Mouse (Mus musculus): ENCODE results near the gene Nudt17.
"Not testable (repeated sequence)": the region's sequence is repeated elsewhere in the genome, so short reads cannot be mapped to it uniquely, and the experiment has no call there.

The Nudt17 gene

GRCm38 (mm10) chr3:96673514-96673913 is 34.8 kb downstream of the Nudt17 start:
- in situ Hi-C loops (cut with MboI; ENCODE audit: low sequenced_read_pairs), result no loop called here

GRCm38 (mm10) chr3:96671519-96671918 is 36.8 kb downstream of the Nudt17 start:
- in situ Hi-C loops (cut with MboI; ENCODE audit: low sequenced_read_pairs), result no loop called here

- in situ Hi-C loops (cut with MboI; ENCODE audit: low sequenced_read_pairs), result no loop called here
Measured at GRCm38 (mm10) chr3:96669727-96670468, 38.5 kb downstream of the Nudt17 start, which contains the start of gene Ankrd35. TSS of gene Ankrd35 (plus strand) at chr3:96670131.

- in situ Hi-C loops (cut with MboI; ENCODE audit: low sequenced_read_pairs), result no loop called here
Measured at GRCm38 (mm10) chr3:96668424-96669067, 39.8 kb downstream of the Nudt17 start.

- in situ Hi-C loops (cut with MboI; ENCODE audit: low sequenced_read_pairs), result no loop called here
Measured at GRCm38 (mm10) chr3:96667316-96667715, 41.0 kb downstream of the Nudt17 start.

GRCm38 (mm10) chr3:96666916-96667315 is 41.4 kb downstream of the Nudt17 start:
- in situ Hi-C loops (cut with MboI; ENCODE audit: low sequenced_read_pairs), result no loop called here

GRCm38 (mm10) chr3:96665732-96666363 is 42.5 kb downstream of the Nudt17 start:
- in situ Hi-C loops (cut with MboI; ENCODE audit: low sequenced_read_pairs), result not testable (repeated sequence)

GRCm38 (mm10) chr3:96663432-96664239 is 44.7 kb downstream of the Nudt17 start:
- in situ Hi-C loops (cut with MboI; ENCODE audit: low sequenced_read_pairs), result no loop called here

GRCm38 (mm10) chr3:96662731-96663316 is 45.5 kb downstream of the Nudt17 start:
- in situ Hi-C loops (cut with MboI; ENCODE audit: low sequenced_read_pairs), result no loop called here

- in situ Hi-C loops (cut with MboI; ENCODE audit: low sequenced_read_pairs), result no loop called here
Measured at GRCm38 (mm10) chr3:96660901-96661300, 47.5 kb downstream of the Nudt17 start.

Measured in CH12F3 (cell line).